Mouse (Mus musculus) A20 (cell line): Measurements from ENCODE around the gene Baiap2l1.
"Not testable (repeated sequence)": the region's sequence is repeated elsewhere in the genome, so short reads cannot be mapped to it uniquely, and the experiment has no call there.

Source experiments
- DNase-seq: peaks from one replicate; pipeline ENCODE4 v3.0.0-alpha.2; 2011; ENCODE audit warnings: low read depth, low spot score

Gene Baiap2l1

DNA sequence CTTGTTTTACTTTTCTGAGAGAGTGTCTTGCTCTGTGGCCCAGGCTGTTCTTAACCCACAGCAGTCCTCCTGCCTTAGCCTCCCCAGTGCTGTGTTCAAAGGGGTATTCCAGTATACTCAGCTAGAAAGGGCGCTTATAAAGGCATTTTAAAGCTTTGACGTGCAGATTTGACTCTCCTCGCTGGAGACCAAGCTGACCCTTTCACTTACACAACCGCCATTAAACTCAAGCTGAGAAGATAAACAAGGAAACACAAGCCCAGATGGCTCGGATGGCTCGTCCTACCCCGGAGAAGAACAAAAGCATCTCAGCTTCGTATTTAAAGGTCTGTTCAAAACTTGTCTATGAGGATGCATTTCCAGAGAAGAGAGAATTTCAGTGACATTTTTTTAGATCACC, 6.7 kb downstream of the Baiap2l1 start:
- no peak for DNase-seq

GRCm38 (mm10) chr5:144344592-144344991, 13.3 kb downstream of the Baiap2l1 start:
- DNase-seq = peak; percentile 55

DNA sequence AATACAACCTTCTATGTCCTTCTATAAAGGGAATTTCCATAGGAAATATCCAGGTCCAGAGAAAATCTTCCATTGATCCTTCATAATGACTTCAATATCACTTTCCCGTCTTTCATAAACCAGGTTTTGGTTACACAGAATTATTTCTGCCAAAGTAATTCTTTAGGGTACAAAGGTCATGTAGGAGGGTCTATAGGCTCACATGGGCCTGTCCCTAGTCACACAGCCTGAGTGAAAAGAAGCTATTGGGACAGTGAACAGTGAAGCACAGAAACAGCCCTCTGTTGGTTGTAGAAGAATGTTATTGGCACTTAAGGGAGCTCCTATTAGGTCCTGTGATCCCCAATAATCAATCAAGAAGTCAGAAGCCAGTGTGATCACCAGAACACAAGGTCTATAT, 16.8 kb downstream of the Baiap2l1 start:
- no peak for DNase-seq

DNA sequence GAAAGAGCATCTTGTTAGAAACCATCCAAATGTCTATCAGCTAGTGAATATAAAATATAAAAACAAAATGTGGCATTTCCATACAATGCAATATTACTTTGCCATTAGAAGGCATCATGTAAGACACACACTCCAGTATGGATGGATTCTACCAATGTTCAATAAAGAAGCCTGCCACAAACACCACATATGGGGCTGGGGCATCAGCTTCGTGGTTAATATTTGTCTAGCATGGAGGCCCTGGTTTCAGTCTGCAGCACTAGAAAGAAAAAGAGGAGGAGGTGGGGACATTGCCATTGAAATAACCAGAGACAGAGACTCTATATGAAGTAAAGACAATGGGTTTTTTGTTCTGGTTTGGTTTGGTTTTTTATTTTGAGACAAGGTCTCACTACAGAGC, 19.1 kb downstream of the Baiap2l1 start:
- DNase-seq = no peak

DNA sequence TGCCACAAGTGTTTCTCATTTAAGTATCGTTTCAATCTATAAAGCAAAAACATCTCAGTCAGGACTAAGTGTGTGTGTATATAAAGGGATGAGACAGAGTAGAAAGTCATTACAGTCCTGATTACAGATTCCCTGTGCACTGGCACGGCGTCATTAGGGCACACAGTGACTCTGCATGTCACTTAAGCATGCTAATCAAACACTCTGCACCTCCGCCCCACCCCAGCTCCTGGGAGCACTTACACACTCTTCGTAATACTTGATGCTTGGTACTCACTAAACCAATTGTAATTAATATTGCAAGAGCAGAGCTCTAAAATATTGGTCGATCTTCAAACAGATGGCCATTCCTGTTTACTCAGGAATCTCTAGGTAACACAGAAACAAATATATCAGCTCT, 22.6 kb downstream of the Baiap2l1 start:
- not testable (repeated sequence) for DNase-seq

DNA sequence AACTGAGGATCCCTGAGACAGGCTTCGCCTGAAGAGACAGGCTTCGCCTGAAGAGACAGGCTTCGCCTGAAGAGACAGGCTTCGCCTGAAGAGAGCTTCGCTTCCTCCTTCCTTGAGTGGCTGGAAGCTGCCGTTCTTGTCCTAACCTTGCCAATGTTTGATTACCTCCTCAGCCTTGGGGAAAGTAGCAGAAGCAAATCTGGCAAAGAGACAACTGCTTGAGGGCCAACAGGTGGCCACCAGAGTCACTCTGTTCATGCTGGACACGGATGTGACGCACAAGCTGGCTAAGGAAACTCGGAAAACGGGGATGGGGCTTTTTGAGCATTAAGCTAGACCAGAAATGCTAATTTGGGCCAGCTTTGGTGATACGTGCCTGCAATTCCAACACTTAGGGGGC, 23.9 kb downstream of the Baiap2l1 start:
- DNase-seq = no peak

DNA sequence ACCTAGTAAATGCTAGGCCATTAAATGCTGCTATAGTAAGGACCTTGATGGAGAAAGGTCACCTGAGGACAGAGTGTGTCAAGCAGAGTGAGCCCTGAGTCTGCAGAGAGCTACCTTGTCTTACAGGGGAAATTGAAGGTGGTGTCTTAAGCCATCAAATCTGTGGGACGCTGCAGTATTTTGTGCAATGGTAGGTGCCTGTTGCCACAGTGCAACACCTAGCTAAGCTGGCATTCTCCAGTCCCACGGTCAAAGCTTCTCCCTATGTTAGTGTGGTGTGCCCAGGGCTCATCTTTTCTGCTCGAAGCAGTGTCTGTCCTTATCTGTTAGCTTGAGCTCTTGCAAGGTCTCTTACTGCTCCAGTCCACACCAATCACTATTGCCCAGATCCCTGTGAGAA, 35.2 kb downstream of the Baiap2l1 start:
- DNase-seq = no peak

GRCm38 (mm10) chr5:144321681-144322080, 36.2 kb downstream of the Baiap2l1 start:
- no peak for DNase-seq

- no peak for DNase-seq
These were observed 39.6 kb downstream of the Baiap2l1 start for GRCm38 (mm10) chr5:144318286-144318685.

- DNase-seq = no peak
These were observed 40.5 kb downstream of the Baiap2l1 start for GRCm38 (mm10) chr5:144317426-144317825.

GRCm38 (mm10) chr5:144316442-144316841, 41.5 kb downstream of the Baiap2l1 start:
- DNase-seq = no peak

GRCm38 (mm10) chr5:144314731-144315494, 43.0 kb downstream of the Baiap2l1 start:
- DNase-seq = no peak

GRCm38 (mm10) chr5:144313335-144313734, 44.6 kb downstream of the Baiap2l1 start:
- DNase-seq = peak; percentile 5

- no peak for DNase-seq
These were observed 45.7 kb downstream of the Baiap2l1 start for GRCm38 (mm10) chr5:144312183-144312582.

GRCm38 (mm10) chr5:144308929-144309328, 49.0 kb downstream of the Baiap2l1 start:
- DNase-seq = no peak

- DNase-seq = no peak
These were observed 54.8 kb downstream of the Baiap2l1 start for GRCm38 (mm10) chr5:144303071-144303470.

- no peak for DNase-seq
These were observed 61.8 kb downstream of the Baiap2l1 start for GRCm38 (mm10) chr5:144296090-144296604.

DNA sequence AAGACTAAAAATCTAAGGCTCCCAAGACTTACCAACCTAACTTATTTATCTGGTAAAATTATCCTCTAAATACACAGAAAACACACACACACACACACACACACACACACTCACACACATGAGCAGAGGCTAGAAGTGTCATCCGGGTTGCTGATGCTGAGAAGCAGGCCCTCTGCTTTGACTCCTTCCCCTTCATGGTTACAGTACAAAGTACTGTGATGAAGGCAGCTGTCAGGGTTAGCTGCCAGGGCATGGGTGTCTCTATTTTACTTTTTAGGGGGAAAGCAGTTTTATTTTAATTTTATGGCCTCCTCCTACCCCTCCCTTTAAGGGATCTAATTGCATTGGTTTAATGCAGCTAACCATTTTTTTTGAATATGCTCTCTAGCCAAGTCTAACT, 62.6 kb downstream of the Baiap2l1 start:
- no peak for DNase-seq

DNA sequence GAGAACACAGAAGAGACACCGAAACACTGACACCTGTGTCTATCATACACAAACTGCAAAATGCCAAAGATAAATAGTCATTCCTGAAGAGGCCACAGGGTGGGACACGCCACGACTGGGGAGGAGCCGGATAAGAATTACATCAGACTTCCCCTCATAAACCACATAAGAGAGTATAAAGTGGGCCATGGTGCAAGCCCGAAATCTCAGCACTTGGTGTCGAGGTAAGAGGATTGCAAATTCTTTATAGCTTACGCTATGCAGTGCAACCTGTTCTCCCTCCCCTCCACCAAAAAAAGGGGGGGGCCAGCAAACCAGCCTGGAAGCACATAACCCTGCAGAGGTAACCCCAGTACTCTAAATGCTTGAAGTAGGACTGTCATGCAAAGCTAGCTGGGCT, 63.0 kb downstream of the Baiap2l1 start:
- DNase-seq = no peak

GRCm38 (mm10) chr5:144289769-144290440, 68.0 kb downstream of the Baiap2l1 start:
- DNase-seq = no peak

DNA sequence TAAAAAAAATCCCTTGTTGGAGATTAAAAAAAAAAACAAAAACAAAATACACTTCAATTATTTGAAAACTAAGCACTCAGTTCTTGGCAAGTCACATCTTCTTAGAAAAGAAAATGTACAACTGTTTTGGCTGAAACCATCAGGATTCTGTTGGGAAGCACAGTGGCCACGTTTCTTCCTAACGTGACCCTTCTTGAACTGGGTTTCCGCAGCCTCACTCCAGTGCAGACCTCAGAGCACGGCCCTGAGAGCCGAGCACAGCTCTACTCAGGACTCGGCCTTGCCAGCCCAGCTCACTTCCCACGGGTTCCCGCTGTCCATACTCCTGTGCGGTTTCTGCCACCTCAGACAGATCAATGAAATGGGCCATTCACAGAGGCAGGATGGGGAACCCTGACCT, 69.5 kb downstream of the Baiap2l1 start:
- DNase-seq = no peak

DNA sequence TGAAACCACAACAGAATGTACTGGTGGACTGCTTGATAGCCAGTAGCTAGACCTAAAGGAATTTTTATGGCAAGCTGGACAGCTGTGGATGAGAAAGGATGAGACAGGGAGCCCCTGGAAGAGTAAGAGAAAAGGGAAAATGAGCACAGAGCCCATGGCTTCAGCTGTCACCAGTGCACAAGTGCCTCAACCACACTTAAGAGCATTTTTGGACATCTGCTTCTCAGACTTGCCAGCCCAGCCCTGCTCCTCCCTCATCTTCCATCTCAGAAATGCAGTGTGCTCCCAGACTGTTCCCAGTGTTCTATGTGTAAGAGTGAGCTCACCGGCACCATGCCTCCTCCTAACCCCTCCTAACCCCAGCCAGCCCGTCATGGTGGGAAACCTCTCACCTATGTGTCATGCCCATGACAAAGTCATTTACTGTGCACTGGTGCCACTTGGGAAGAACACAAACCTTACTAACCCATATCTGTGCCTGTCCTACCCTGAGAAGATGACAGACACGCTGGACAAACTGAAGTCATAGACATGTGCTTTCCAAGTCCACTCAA, 70.6 kb downstream of the Baiap2l1 start:
- no peak for DNase-seq
